In the genomic region with DNA sequence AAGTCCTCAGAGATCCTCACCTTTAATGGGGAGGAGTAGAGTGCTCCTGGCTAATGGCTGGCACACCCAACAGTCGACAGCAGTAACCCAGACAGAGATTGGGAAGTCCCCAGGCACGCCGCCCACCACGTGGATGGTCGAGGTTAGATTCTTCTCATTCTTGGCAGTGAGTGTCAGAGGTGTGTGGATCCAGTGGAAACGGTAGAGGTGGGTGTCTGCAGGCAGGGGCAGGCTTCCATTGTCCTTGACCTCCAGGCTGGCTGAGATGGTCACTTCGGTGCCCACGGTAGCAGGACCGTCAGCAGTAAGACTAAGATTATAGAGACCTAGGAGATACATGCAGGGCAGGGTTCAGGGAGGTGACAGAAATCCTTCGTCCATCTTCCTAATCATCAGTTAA, we compare ENCODE assay signal across 26 mouse cellular contexts. TPM values are rescaled to one million over a fixed set of nuclear protein-coding genes. Genes with fewer than 3 reads are reported as not detected.
"Had no signal": no experiment of that assay in that cellular context is flagged by ENCODE, and none has a peak within 500 bp of the region (broad histone marks: within the 10 kb centered on the region; RNA-seq: fewer than 3 reads in every experiment).

No protein-coding gene starts in this region.

- H3K27ac ChIP-seq: kidney, postnatal 0 days; layer of hippocampus, adult 2 months; limb, embryonic 10.5 days; limb, embryonic 13.5 days; liver, embryonic 12.5 days; liver, embryonic 15.5 days; lung, embryonic 15.5 days; midbrain, embryonic 10.5 days; midbrain, embryonic 13.5 days; neural tube, embryonic 13.5 days; stomach, embryonic 15.5 days had no signal

- H3K4me1 ChIP-seq: liver, embryonic 15.5 days had no signal

- H3K4me3 ChIP-seq: layer of hippocampus, adult 2 months; limb, embryonic 10.5 days; limb, embryonic 13.5 days; liver, embryonic 12.5 days; liver, embryonic 15.5 days; lung, embryonic 15.5 days; megakaryocyte, embryonic 14.5 days; midbrain, embryonic 10.5 days; midbrain, embryonic 13.5 days; myocyte; neural tube, embryonic 13.5 days; stomach, embryonic 15.5 days had no signal

- H3K36me3 ChIP-seq: limb, embryonic 10.5 days; limb, embryonic 13.5 days; liver, embryonic 12.5 days; liver, embryonic 15.5 days; lung, embryonic 15.5 days; midbrain, embryonic 10.5 days; stomach, embryonic 15.5 days had no signal

- DNase-seq: kidney, postnatal 25 days; layer of hippocampus, adult 9-11 months; liver; lung, adult 18-20 months; lung, postnatal 10 days; lung, postnatal 36 days; retina, postnatal 1 day; right cerebral cortex, postnatal 25 days; spleen, adult 18-20 months; thymus, postnatal 25 days had no signal

- ATAC-seq: liver, embryonic 12.5 days; midbrain, embryonic 13.5 days; midbrain, embryonic 16.5 days had no signal

- H3K27me3 ChIP-seq: midbrain, embryonic 13.5 days; neural tube, embryonic 13.5 days had no signal

- H3K9ac ChIP-seq: limb, embryonic 13.5 days; liver, embryonic 12.5 days; liver, embryonic 15.5 days; lung, embryonic 15.5 days; midbrain, embryonic 13.5 days; neural tube, embryonic 13.5 days; stomach, embryonic 15.5 days had no signal

- H3K4me2 ChIP-seq: limb, embryonic 13.5 days; liver, embryonic 12.5 days; liver, embryonic 15.5 days; lung, embryonic 15.5 days; midbrain, embryonic 13.5 days; neural tube, embryonic 13.5 days; stomach, embryonic 15.5 days had no signal

- H3K9me3 ChIP-seq: limb, embryonic 10.5 days; limb, embryonic 13.5 days; liver, embryonic 12.5 days; liver, embryonic 15.5 days; lung, embryonic 15.5 days; megakaryocyte, embryonic 14.5 days; midbrain, embryonic 10.5 days; midbrain, embryonic 13.5 days; neural tube, embryonic 13.5 days; stomach, embryonic 15.5 days had no signal

RNA-seq across cellular contexts. Expression of a gene that starts 6.4 kb away (rescaled TPM):
- total RNA-seq: monocyte, adult 5-6 weeks; neutrophil, adult 5-6 weeks had no signal
